Mouse (Mus musculus) forebrain, embryonic 11.5 days (tissue): ENCODE results near the gene Cnr1. TPM values are rescaled to one million over a fixed set of nuclear protein-coding genes. Genes with fewer than 3 reads are reported as not detected.

Experiments
- ATAC-seq: fragments of 200-750 bp; cut with Nextera tagmentation; replicated peaks from 2 replicates; pipeline ENCODE4 v1.8.0; 2017; ENCODE audit warnings: moderate TSS enrichment; ENCODE audit not compliant: low FRiP score
- DNase-seq: peaks from one replicate; pipeline ENCODE4 v3.0.0-alpha.2; 2017; ENCODE audit warnings: low spot score
- H3K27ac ChIP-seq: fragments of 300-500 bp; sonication (generic); 2 replicates; pipeline ENCODE4 v1.5.1; 2014; ENCODE audit warnings: low read depth, low read length
- H3K27me3 ChIP-seq: fragments of 300-500 bp; sonication (generic); 2 replicates; pipeline ENCODE4 v1.6.1; 2014; ENCODE audit warnings: mild to moderate bottlenecking, low read length, mixed read lengths; ENCODE audit not compliant: control insufficient read depth, insufficient read depth
- H3K36me3 ChIP-seq: fragments of 300-500 bp; sonication (generic); 2 replicates; pipeline ENCODE4 v1.6.1; 2014; ENCODE audit warnings: mild to moderate bottlenecking, low read length, moderate library complexity, mixed read lengths; ENCODE audit not compliant: control insufficient read depth, insufficient read depth
- H3K4me1 ChIP-seq: fragments of 300-500 bp; sonication (generic); replicated peaks from 2 replicates; pipeline ENCODE4 v1.6.1; 2014; ENCODE audit warnings: low read length, mixed read lengths; ENCODE audit not compliant: control insufficient read depth, insufficient read depth
- H3K4me2 ChIP-seq: fragments of 300-500 bp; sonication (generic); 2 replicates; pipeline ENCODE4 v1.6.1; 2014; ENCODE audit warnings: low read depth, mild to moderate bottlenecking, low read length, moderate library complexity, mixed read lengths; ENCODE audit not compliant: severe bottlenecking
- H3K4me3 ChIP-seq: fragments of 300-500 bp; sonication (generic); 2 replicates; pipeline ENCODE4 v1.5.1; 2014; ENCODE audit warnings: low read depth, low read length
- H3K9ac ChIP-seq: fragments of 300-500 bp; sonication (generic); 2 replicates; pipeline ENCODE4 v1.6.1; 2014; ENCODE audit warnings: low read length
- H3K9me3 ChIP-seq: fragments of 300-500 bp; sonication (generic); 2 replicates; pipeline ENCODE4 v1.6.1; 2016; ENCODE audit warnings: low read length, mixed read lengths; ENCODE audit not compliant: control insufficient read depth
- WGBS: fragments of 180-500 bp; shearing (Covaris S2); extraction: QIAGEN DNeasy Blood & Tissue Kit; methylation state at CpG from one replicate; pipeline ENCODE4 v1.1.7; 2014; 5-methylcytosine and 5-hydroxymethylcytosine counted together
- polyA plus RNA-seq: library from polyadenylated mRNA; unstranded; fragments of >200 nt; fragmentation: Nextera tagmentation; extraction: Ambion mirVana; gene quantifications from 2 replicates; pipeline ENCODE4 v1.2.1, GENCODE M21; 2014

The Cnr1 gene
- polyA plus RNA-seq, 1 experiment from 2014 or later = 14.9 TPM

- Histone ChIP-seq H3K4me2 (no peak overlapping the region), H3K36me3 (no peaks in the 10 kb centered on the region), H3K27me3 (no peaks in the 10 kb centered on the region), H3K9ac (no peak overlapping the region), H3K27ac (no peak overlapping the region), H3K9me3 (no peaks in the 10 kb centered on the region), H3K4me1 (no peaks in the 10 kb centered on the region), H3K4me3 (no peak overlapping the region)
- no peak for ATAC-seq
- WGBS = 65% methylated on average over 1 of the region's 1 CpGs
- DNase-seq = no peak
Observed at GRCm38 (mm10) chr4:33903812-33904340, 20.5 kb upstream of the Cnr1 start.

GRCm38 (mm10) chr4:33904826-33905225, 19.6 kb upstream of the Cnr1 start:
- no peaks in the 10 kb centered on the region for H3K9me3 ChIP-seq
- 89% methylated on average over 4 of the region's 4 CpGs for WGBS
- H3K4me1 ChIP-seq = no peaks in the 10 kb centered on the region
- no peak overlapping the region for H3K4me3 ChIP-seq
- H3K9ac ChIP-seq = no peak overlapping the region
- H3K4me2 ChIP-seq = no peak overlapping the region
- ATAC-seq (no peak), DNase-seq (no peak)
- H3K27ac ChIP-seq = no peak overlapping the region
- no peaks in the 10 kb centered on the region for H3K36me3 ChIP-seq
- H3K27me3 ChIP-seq = no peaks in the 10 kb centered on the region

- no peak overlapping the region for H3K4me2 ChIP-seq
- no peak for ATAC-seq
- no peak overlapping the region for H3K27ac ChIP-seq
- H3K4me1 ChIP-seq = no peaks in the 10 kb centered on the region
- H3K36me3 ChIP-seq = no peaks in the 10 kb centered on the region
- WGBS = 33% methylated on average over 3 of the region's 3 CpGs
- H3K4me3 ChIP-seq = no peak overlapping the region
- no peak overlapping the region for H3K9ac ChIP-seq
- no peaks in the 10 kb centered on the region for H3K9me3 ChIP-seq
- no peaks in the 10 kb centered on the region for H3K27me3 ChIP-seq
- DNase-seq = no peak
Observed at GRCm38 (mm10) chr4:33908786-33909185, 15.6 kb upstream of the Cnr1 start.

GRCm38 (mm10) chr4:33915730-33916129, 8.7 kb upstream of the Cnr1 start:
- Histone ChIP-seq H3K4me3 (no peak overlapping the region), H3K27me3 (0 out of 2 replicates have a peak, but pooled peaks cover under 1% of the 10 kb centered on the region), H3K9ac (no peak overlapping the region), H3K27ac (no peak overlapping the region), H3K9me3 (no peaks in the 10 kb centered on the region), H3K36me3 (no peaks in the 10 kb centered on the region), H3K4me2 (no peak overlapping the region), H3K4me1 (no peaks in the 10 kb centered on the region)
- DNase-seq = no peak
- WGBS = 85% methylated on average over 5 of the region's 5 CpGs
- ATAC-seq = no peak

GRCm38 (mm10) chr4:33920807-33921206, 3.6 kb upstream of the Cnr1 start:
- Histone ChIP-seq H3K36me3 (no peaks in the 10 kb centered on the region), H3K4me3 (no peak overlapping the region), H3K27ac (no peak overlapping the region), H3K4me2 (no peak overlapping the region), H3K4me1 (no peaks in the 10 kb centered on the region; the same call in 1 of the 2 replicates), H3K9ac (no peak overlapping the region), H3K9me3 (no peaks in the 10 kb centered on the region), H3K27me3 (peaks cover 24% of the 10 kb centered on the region)
- DNase-seq (no peak), ATAC-seq (no peak)
- WGBS = 55% methylated on average over 5 of the region's 5 CpGs

- no peak; the same call in 1 of the 2 replicates for ATAC-seq
- H3K27ac ChIP-seq = 0 out of 2 replicates have a peak overlapping the region, but pooled peaks have one; percentile 81
- peak overlapping the region; percentile 77 for H3K9ac ChIP-seq
- 2% methylated on average over 19 of the region's 19 CpGs for WGBS
- no peak for DNase-seq
- peak overlapping the region; percentile 55 for H3K4me3 ChIP-seq
- no peaks in the 10 kb centered on the region; the same call in 1 of the 2 replicates for H3K4me1 ChIP-seq
- peak overlapping the region; percentile 89 for H3K4me2 ChIP-seq
- H3K27me3 ChIP-seq = peaks cover 27% of the 10 kb centered on the region
- H3K9me3 ChIP-seq = no peaks in the 10 kb centered on the region
- H3K36me3 ChIP-seq = no peaks in the 10 kb centered on the region
Observed at GRCm38 (mm10) chr4:33923151-33923760, 1.1 kb upstream of the Cnr1 start.

- H3K4me2 ChIP-seq = peak overlapping the region; percentile 89
- no peaks in the 10 kb centered on the region for H3K9me3 ChIP-seq
- peak overlapping the region; percentile 55 for H3K4me3 ChIP-seq
- ATAC-seq (peak; percentile 70), DNase-seq (peak; percentile 84)
- H3K27me3 ChIP-seq = peaks cover 27% of the 10 kb centered on the region
- no peaks in the 10 kb centered on the region for H3K36me3 ChIP-seq
- no peaks in the 10 kb centered on the region; the same call in 1 of the 2 replicates for H3K4me1 ChIP-seq
- H3K9ac ChIP-seq = peak overlapping the region; percentile 77
- under 1% methylated on average over 44 of the region's 55 CpGs for WGBS
- H3K27ac ChIP-seq = peak overlapping the region; percentile 81
Observed at GRCm38 (mm10) chr4:33923761-33924233, 596 bp upstream of the Cnr1 start.

- no peaks in the 10 kb centered on the region for H3K36me3 ChIP-seq
- 0% methylated on average over 17 of the region's 24 CpGs for WGBS
- ATAC-seq (peak; percentile 73), DNase-seq (no peak)
- peak overlapping the region; percentile 81 for H3K27ac ChIP-seq
- peak overlapping the region; percentile 89 for H3K4me2 ChIP-seq
- H3K9me3 ChIP-seq = no peaks in the 10 kb centered on the region
- peaks cover 27% of the 10 kb centered on the region for H3K27me3 ChIP-seq
- H3K4me3 ChIP-seq = peak overlapping the region; percentile 55
- H3K9ac ChIP-seq = peak overlapping the region; percentile 77
- no peaks in the 10 kb centered on the region; the same call in 1 of the 2 replicates for H3K4me1 ChIP-seq
Observed at GRCm38 (mm10) chr4:33924889-33925245, 474 bp downstream of the Cnr1 start.

- Histone ChIP-seq H3K27ac (no peak overlapping the region), H3K36me3 (no peaks in the 10 kb centered on the region), H3K4me3 (peak overlapping the region; percentile 55), H3K9me3 (no peaks in the 10 kb centered on the region), H3K4me2 (peak overlapping the region; percentile 89; the same call in 1 of the 2 replicates), H3K4me1 (no peaks in the 10 kb centered on the region; the same call in 1 of the 2 replicates), H3K27me3 (peaks cover 27% of the 10 kb centered on the region), H3K9ac (peak overlapping the region; percentile 77)
- DNase-seq (no peak), ATAC-seq (no peak)
- WGBS = 53% methylated on average over 4 of the region's 4 CpGs
Observed at GRCm38 (mm10) chr4:33925489-33925888, 1.1 kb downstream of the Cnr1 start.
